Mouse (Mus musculus): ENCODE measurements around the gene Il6st.
A peak's percentile ranks its signal among the peaks of the same experiment; 100 is the strongest.

Gene Il6st

GRCm38 (mm10) chr13:112482525-112482924 lies 18.7 kb downstream of the Il6st start:
- no peak for DNase-seq (ENCODE audit: low spot score)

GRCm38 (mm10) chr13:112483015-112483414 lies 19.1 kb downstream of the Il6st start:
- no peak for DNase-seq (ENCODE audit: low spot score)

GRCm38 (mm10) chr13:112486236-112486635 lies 22.4 kb downstream of the Il6st start:
- DNase-seq (ENCODE audit: low spot score) = no peak

- DNase-seq (ENCODE audit: low spot score) = no peak
These were observed 22.8 kb downstream of the Il6st start for GRCm38 (mm10) chr13:112486676-112487075.

GRCm38 (mm10) chr13:112490036-112490435 lies 26.2 kb downstream of the Il6st start:
- peak; percentile 17 for DNase-seq (ENCODE audit: low spot score)

- DNase-seq (ENCODE audit: low spot score) = no peak
These were observed 27.9 kb downstream of the Il6st start for GRCm38 (mm10) chr13:112491636-112492284.

GRCm38 (mm10) chr13:112492285-112492678 lies 28.4 kb downstream of the Il6st start:
- no peak for DNase-seq (ENCODE audit: low spot score)

GRCm38 (mm10) chr13:112494590-112494989 lies 30.7 kb downstream of the Il6st start:
- no peak for DNase-seq (ENCODE audit: low spot score)

GRCm38 (mm10) chr13:112500027-112500426 lies 36.2 kb downstream of the Il6st start:
- DNase-seq (ENCODE audit: low spot score) = no peak

GRCm38 (mm10) chr13:112500466-112500865 lies 36.6 kb downstream of the Il6st start:
- no peak for DNase-seq (ENCODE audit: low spot score)

GRCm38 (mm10) chr13:112503846-112504245 lies 40.0 kb downstream of the Il6st start:
- no peak for DNase-seq (ENCODE audit: low spot score)

GRCm38 (mm10) chr13:112505436-112505835 lies 41.6 kb downstream of the Il6st start:
- no peak for DNase-seq (ENCODE audit: low spot score)

- no peak for DNase-seq (ENCODE audit: low spot score)
These were observed 42.9 kb downstream of the Il6st start for GRCm38 (mm10) chr13:112506766-112507165.

GRCm38 (mm10) chr13:112507691-112508090 lies 43.8 kb downstream of the Il6st start:
- no peak for DNase-seq (ENCODE audit: low spot score)

GRCm38 (mm10) chr13:112508487-112508886 lies 44.6 kb downstream of the Il6st start:
- no peak for DNase-seq (ENCODE audit: low spot score)

GRCm38 (mm10) chr13:112509465-112509864 lies 45.6 kb downstream of the Il6st start:
- DNase-seq (ENCODE audit: low spot score) = peak; percentile 51

- no peak for DNase-seq (ENCODE audit: low spot score)
These were observed 46.8 kb downstream of the Il6st start for GRCm38 (mm10) chr13:112510437-112511212.

- DNase-seq (ENCODE audit: low spot score) = no peak
These were observed 47.4 kb downstream of the Il6st start for GRCm38 (mm10) chr13:112511261-112511660.

GRCm38 (mm10) chr13:112511810-112512209 lies 47.9 kb downstream of the Il6st start:
- no peak for DNase-seq (ENCODE audit: low spot score)

- DNase-seq (ENCODE audit: low spot score) = no peak
These were observed 49.0 kb downstream of the Il6st start for GRCm38 (mm10) chr13:112512824-112513223.

- DNase-seq (ENCODE audit: low spot score) = no peak
These were observed 50.7 kb downstream of the Il6st start for GRCm38 (mm10) chr13:112514546-112514945.

- DNase-seq (ENCODE audit: low spot score) = no peak
These were observed 58.4 kb downstream of the Il6st start for GRCm38 (mm10) chr13:112522261-112522660.

GRCm38 (mm10) chr13:112522896-112523295 lies 59.0 kb downstream of the Il6st start:
- DNase-seq (ENCODE audit: low spot score) = no peak

All from c-Kit-positive CD71-positive TER-119-positive erythroid progenitor cells, embryonic 14.5 days (primary cell).